Mouse (Mus musculus) heart, adult 2 months (tissue): ENCODE results near the gene Fam234a. TPM values are rescaled to one million over a fixed set of nuclear protein-coding genes. Genes with fewer than 3 reads are reported as not detected.

Experiments used
- DNase-seq, 2 experiments: peaks; one replicate each; pipeline ENCODE4 v3.0.0; 2021
- H3K27ac ChIP-seq: fragments of 200-600 bp; 2 replicates; pipeline ENCODE4 v1.8.1; 2022
- H3K27me3 ChIP-seq: fragments of 200-500 bp; 2 replicates; pipeline ENCODE4 v1.6.1; 2012; ENCODE audit warnings: mild to moderate bottlenecking, low read length, inconsistent platforms, mixed read lengths; ENCODE audit not compliant: control insufficient read depth, insufficient read depth
- H3K36me3 ChIP-seq: fragments of 200-500 bp; 2 replicates; pipeline ENCODE4 v1.6.1; 2012; ENCODE audit warnings: low read length, inconsistent platforms; ENCODE audit not compliant: control insufficient read depth, insufficient read depth
- H3K4me1 ChIP-seq: fragments of 200-500 bp; 2 replicates; pipeline ENCODE4 v1.6.1; 2011; ENCODE audit warnings: low read length; ENCODE audit not compliant: control insufficient read depth, insufficient read depth
- H3K4me3 ChIP-seq: fragments of 200-600 bp; 2 replicates; pipeline ENCODE4 v1.8.1; 2022
- H3K79me2 ChIP-seq: fragments of 200-500 bp; replicated peaks from 2 replicates; pipeline ENCODE4 v1.6.1; 2012; ENCODE audit warnings: mild to moderate bottlenecking, inconsistent platforms, low read length, moderate library complexity, mixed read lengths; ENCODE audit not compliant: control insufficient read depth, insufficient read depth
- H3K9ac ChIP-seq: fragments of 200-500 bp; 2 replicates; pipeline ENCODE4 v1.6.1; 2012; ENCODE audit warnings: low read depth, mild to moderate bottlenecking, control low read depth, inconsistent platforms, low read length, mixed read lengths
- CTCF ChIP-seq: fragments of 200-600 bp; IDR thresholded peaks from 2 replicates; pipeline ENCODE4 v1.8.1; 2022; ENCODE audit warnings: antibody characterized with exemption, mild to moderate bottlenecking, moderate library complexity
- EP300 ChIP-seq: fragments of 200-500 bp; IDR thresholded peaks from 2 replicates; pipeline ENCODE4 v1.6.1; 2011; ENCODE audit warnings: low read depth, low read length, control low read depth; ENCODE audit not compliant: insufficient read depth
- POLR2A ChIP-seq: fragments of 200-500 bp; IDR thresholded peaks from 2 replicates; pipeline ENCODE4 v1.6.1; 2011; ENCODE audit warnings: mild to moderate bottlenecking, low read depth, low read length, control low read depth; ENCODE audit not compliant: insufficient read depth
- WGBS: fragments of 180-500 bp; shearing (Covaris S2); methylation state at CpG from one replicate; pipeline ENCODE4 v1.1.7; 2018; 5-methylcytosine and 5-hydroxymethylcytosine counted together
- intact Hi-C: fragments of 180-260 bp; cut with DNase I; formaldehyde crosslinking; loops from one replicate; pipeline ENCODE4 v1.15.1; 2025
- long read RNA-seq: library from polyadenylated mRNA; stranded (forward); transcript quantifications from one replicate; pipeline ENCODE4 v2.0.0, GENCODE M21; 2021
- polyA plus RNA-seq: library from polyadenylated mRNA; depleted of rRNA; stranded (reverse); fragments of >200 nt; gene quantifications from 2 replicates; pipeline ENCODE4 v1.2.3, GENCODE M21; 2012; rRNA removed
- total RNA-seq, 2 experiments: library from RNA; stranded (reverse); gene quantifications; 2 replicates each; pipeline ENCODE4 v1.2.3; 2021

Fam234a gene
- total RNA-seq (100 to 1,000 TPM; 113 to 128 TPM), polyA plus RNA-seq (93.1 and 118 TPM in 2 replicates)
- long read RNA-seq, transcript Fam234a-206 (12 exons, 2,749 nt), result minor isoform, 19 of 143 reads
- long read RNA-seq, transcript Fam234a-209 (13 exons, 2,833 nt), result minor isoform, 20 of 143 reads
- long read RNA-seq, transcript Fam234a-201 (13 exons, 3,714 nt), result major isoform, 43 of 143 reads
- long read RNA-seq, transcript Fam234a-202 (12 exons, 2,629 nt), result minor isoform, 30 of 143 reads
- long read RNA-seq, partial matches to known transcripts, result 9 of 143 reads
- long read RNA-seq, other reads (novel, unspliced or antisense), result 14 of 143 reads

DNA sequence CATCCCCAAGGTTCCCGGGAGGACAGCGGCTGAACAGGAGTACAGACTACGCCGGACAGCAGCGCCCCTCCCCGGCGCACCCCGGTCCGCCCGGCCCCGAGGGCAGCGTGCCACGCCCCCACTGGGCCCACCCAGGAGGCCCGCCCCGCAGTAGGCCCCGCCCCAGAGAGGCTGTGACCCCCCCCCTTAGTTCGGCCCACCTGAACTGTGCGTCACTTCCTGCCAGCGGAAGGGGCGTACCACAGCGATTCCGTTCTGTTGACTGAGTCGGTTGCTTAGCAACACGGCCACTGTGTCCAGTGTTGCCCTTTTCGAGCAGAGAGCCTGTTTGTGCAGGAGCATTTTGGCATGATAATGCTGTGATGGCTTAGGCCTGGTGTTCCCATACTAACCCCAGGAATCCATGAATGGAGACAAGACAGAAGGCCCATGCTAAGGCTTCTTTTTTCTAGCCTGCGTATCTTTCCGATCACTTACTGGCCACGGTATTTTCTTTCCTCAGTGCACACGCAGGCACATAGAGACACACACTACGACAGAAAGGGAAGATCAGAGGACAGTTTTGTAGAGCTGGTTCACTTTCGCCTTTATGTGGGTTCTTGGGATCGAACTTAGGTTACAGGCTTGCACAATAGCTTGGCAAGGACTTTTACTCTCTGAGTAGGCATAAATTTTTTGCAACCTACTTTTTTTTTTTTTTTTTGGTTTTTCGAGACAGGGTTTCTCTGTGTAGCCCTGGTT, at the start of gene Fam234a:
Gene Fam234a (minus strand): TSS at position 142 of the 741 bp plus-strand sequence.
- no peaks in the 10 kb centered on the region for H3K27me3 ChIP-seq
- peak; percentile 94 to 95 for DNase-seq
- 5% methylated on average over 32 of the region's 33 CpGs for WGBS
- peak within 1 kb of the TSS; percentile 66 for H3K4me3 ChIP-seq
- peak within 1 kb of the TSS; percentile 82 for H3K9ac ChIP-seq
- peaks cover 4% of the 10 kb centered on the region; the same call in 1 of the 2 replicates for H3K4me1 ChIP-seq
- no peaks in the 10 kb centered on the region; the same call in 1 of the 2 replicates for H3K36me3 ChIP-seq
- H3K27ac ChIP-seq, result peak within 1 kb of the TSS; percentile 89
- H3K79me2 ChIP-seq, result no peaks in the 10 kb centered on the region
- TF ChIP-seq EP300, result peak; percentile 59; the same call in 1 of the 2 replicates
- peak; percentile 43 for TF ChIP-seq CTCF
- TF ChIP-seq POLR2A, result peak; percentile 65
- intact Hi-C loops, result loop anchor here (5.0 kb wide), 2 partner anchors 107 to 122 kb away; partner anchors contain the start of genes Axin1 and Mrpl28

DNA sequence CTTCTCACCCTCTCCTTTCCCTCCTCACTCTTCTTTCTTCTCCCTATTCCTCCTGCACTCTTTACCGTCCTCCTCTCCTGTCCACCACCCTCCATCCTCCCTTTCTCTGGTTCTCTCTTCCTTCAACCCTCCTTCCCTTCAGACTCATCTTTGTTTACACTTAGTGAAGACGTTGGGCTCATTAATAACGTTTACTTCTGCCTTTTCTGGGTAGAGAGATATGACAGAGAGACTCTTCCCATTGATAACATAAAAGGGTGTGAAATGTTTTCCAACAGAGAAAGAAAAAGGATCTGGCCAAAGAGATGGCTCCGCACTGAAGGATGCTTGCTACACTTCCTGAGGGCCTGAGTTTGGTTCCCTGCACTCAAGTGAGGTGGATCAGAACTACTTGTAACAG, 45.4 kb upstream of the Fam234a start:
- Histone ChIP-seq H3K9ac (no peak overlapping the region), H3K36me3 (no peaks in the 10 kb centered on the region), H3K4me1 (no peaks in the 10 kb centered on the region), H3K79me2 (no peaks in the 10 kb centered on the region), H3K27me3 (no peaks in the 10 kb centered on the region), H3K4me3 (no peak overlapping the region), H3K27ac (no peak overlapping the region)
- no peak for TF ChIP-seq POLR2A
- no peak for TF ChIP-seq EP300
- no peak for TF ChIP-seq CTCF
- intact Hi-C loops, result no loop called here
- 66% methylated on average over 4 of the region's 4 CpGs for WGBS
- no peak for DNase-seq

DNA sequence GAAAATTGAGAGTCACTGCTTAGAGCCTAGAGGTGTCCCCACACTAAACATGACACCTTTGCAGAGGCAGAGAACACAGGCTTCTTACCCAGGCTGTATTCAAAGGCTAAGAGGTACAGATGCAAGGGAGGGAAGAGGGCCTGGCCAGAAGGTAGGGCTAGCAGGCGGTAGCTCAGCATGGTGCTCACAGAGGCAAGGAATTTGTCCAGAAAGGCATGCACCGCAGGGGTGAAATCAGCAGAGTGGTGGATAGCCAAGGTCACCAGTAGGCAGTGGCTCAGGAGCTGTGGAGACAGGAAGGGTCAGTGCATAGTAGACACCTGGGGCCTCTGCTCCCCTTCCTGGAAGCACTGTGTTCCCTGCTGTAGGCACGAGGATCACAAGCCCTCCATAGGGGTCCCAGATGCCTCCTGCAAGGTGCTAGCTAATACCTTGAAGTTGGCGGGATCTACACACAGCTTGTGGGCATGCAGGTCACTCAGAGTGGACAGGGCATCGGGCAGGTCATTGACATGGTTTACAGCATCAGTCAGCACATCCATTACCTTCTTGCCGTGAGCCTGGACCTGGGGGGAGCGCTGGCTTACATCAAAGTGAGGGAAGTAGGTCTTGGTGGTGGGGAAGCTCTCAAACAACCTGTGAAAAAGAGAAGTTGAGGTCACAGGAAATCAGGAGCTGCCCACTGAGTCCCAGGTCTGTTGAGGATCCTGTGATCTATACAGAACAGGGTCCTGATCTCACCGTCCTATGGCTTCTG, 42.3 kb upstream of the Fam234a start:
- 87% methylated on average over 8 of the region's 8 CpGs for WGBS
- DNase-seq, result no peak
- Histone ChIP-seq H3K9ac (no peak overlapping the region), H3K4me1 (no peaks in the 10 kb centered on the region), H3K36me3 (no peaks in the 10 kb centered on the region; the same call in 1 of the 2 replicates), H3K79me2 (no peaks in the 10 kb centered on the region), H3K27me3 (no peaks in the 10 kb centered on the region), H3K27ac (no peak overlapping the region), H3K4me3 (no peak overlapping the region)
- intact Hi-C loops, result no loop called here
- TF ChIP-seq EP300 (no peak), CTCF (no peak), POLR2A (no peak)

DNA sequence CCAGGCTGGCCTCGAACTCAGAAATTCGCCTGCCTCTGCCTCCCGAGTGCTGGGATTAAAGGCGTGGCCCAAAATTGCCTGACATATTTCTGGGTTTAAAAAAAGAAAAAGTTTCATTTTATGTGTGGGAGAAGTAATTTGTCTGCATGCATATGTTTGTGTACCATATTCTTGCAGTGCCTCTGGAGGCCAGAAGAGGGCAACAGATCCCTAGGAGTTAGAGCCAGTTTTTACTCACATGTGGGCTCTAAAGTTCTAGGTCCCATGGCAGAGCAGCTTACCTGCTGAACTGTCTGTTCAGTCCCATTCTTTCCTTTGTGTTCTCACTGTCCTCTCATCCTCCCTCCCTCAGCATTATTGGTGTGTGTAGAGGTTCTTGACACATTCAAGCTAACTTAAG, 32.7 kb upstream of the Fam234a start:
- TF ChIP-seq POLR2A (no peak), CTCF (peak; percentile 81), EP300 (no peak)
- H3K36me3 ChIP-seq, result peaks cover 7% of the 10 kb centered on the region
- 90% methylated on average over 4 of the region's 4 CpGs for whole genome bisulfite sequencing
- no peak overlapping the region for H3K9ac ChIP-seq
- intact Hi-C loops, result no loop called here
- H3K79me2 ChIP-seq, result 0 out of 2 replicates have a peak, but pooled peaks cover 3% of the 10 kb centered on the region
- no peak overlapping the region for H3K27ac ChIP-seq
- no peaks in the 10 kb centered on the region for H3K4me1 ChIP-seq
- H3K27me3 ChIP-seq, result peaks cover 1% of the 10 kb centered on the region; the same call in 1 of the 2 replicates
- H3K4me3 ChIP-seq, result no peak overlapping the region
- DNase-seq, result peak; percentile 14 to 32

- Histone ChIP-seq H3K27me3 (peaks cover 1% of the 10 kb centered on the region; the same call in 1 of the 2 replicates), H3K79me2 (0 out of 2 replicates have a peak, but pooled peaks cover 3% of the 10 kb centered on the region), H3K9ac (no peak overlapping the region), H3K4me1 (no peaks in the 10 kb centered on the region), H3K4me3 (no peak overlapping the region), H3K36me3 (peaks cover 10% of the 10 kb centered on the region), H3K27ac (no peak overlapping the region)
- DNase-seq, result peak in 1 of 2 experiments; percentile 19
- 69% methylated on average over 13 of the region's 13 CpGs for WGBS
- intact Hi-C loops, result no loop called here
- TF ChIP-seq EP300 (no peak), POLR2A (no peak)
Measured at GRCm38 (mm10) chr17:26275933-26276332, 31.9 kb upstream of the Fam234a start.
